ENCODE assay signal across 9 mouse cellular contexts in genomic region chr1:176997254-176997653, GRCm38 (mm10).
DNase-seq lines count a peak whose midpoint lies in the region; ATAC-seq and TF ChIP-seq lines count a peak whose summit lies in the region.
"Had no signal": no experiment of that assay in that cellular context is flagged by ENCODE, and none has a peak within 500 bp of the region (broad histone marks: within the 10 kb centered on the region; RNA-seq: fewer than 3 reads in every experiment).

No protein-coding gene starts in this region.

- H3K4me1 ChIP-seq in heart, embryonic 11.5 days (ENCODE audit: control insufficient read depth, insufficient read depth, low read length), result peaks cover 32% of the 10 kb centered on the region
- peaks cover 11% of the 10 kb centered on the region for H3K4me1 ChIP-seq in heart, adult 2 months (ENCODE audit: control insufficient read depth, insufficient read depth, low read length)
- peaks cover 45% of the 10 kb centered on the region for H3K4me1 ChIP-seq in spleen, adult 2 months (ENCODE audit: control insufficient read depth, insufficient read depth, insufficient read length)
- H3K4me1 ChIP-seq in intestine, postnatal 0 days (replicated peaks; ENCODE audit: control insufficient read depth, insufficient read depth, low read length), result 0 out of 2 replicates have a peak, but pooled peaks cover 9% of the 10 kb centered on the region
- peaks cover 52% of the 10 kb centered on the region for H3K4me1 ChIP-seq in neural tube, embryonic 15.5 days

- no peak for TF ChIP-seq CTCF in heart, adult 2 months (IDR thresholded peaks at IDR 0.05)
- TF ChIP-seq CTCF in spleen, adult 2 months (IDR thresholded peaks at IDR 0.05; ENCODE audit: extremely low read depth, insufficient read depth, insufficient read length, insufficient replicate concordance), result no peak
- no peak for TF ChIP-seq CTCF in intestine, postnatal 0 days (IDR thresholded peaks at IDR 0.05; ENCODE audit: low read depth)

- TF ChIP-seq POLR2A in heart, adult 2 months (IDR thresholded peaks at IDR 0.05; ENCODE audit: insufficient read depth, low read depth, low read length), result no peak
- TF ChIP-seq POLR2A in spleen, adult 2 months (IDR thresholded peaks at IDR 0.05; ENCODE audit: low read depth, low read length), result no peak

- 49% methylated on average over 6 of the region's 6 CpGs for WGBS in heart, embryonic 11.5 days (ENCODE audit: insufficient replicate concordance)
- WGBS in heart, adult 2 months, result 77% methylated on average over 6 of the region's 6 CpGs
- WGBS in spleen, adult 2 months, result 83% methylated on average over 6 of the region's 6 CpGs
- WGBS in intestine, postnatal 0 days, result 66% methylated on average over 6 of the region's 6 CpGs
- 30% methylated on average over 6 of the region's 6 CpGs for WGBS in neural tube, embryonic 15.5 days

- H3K4me2 ChIP-seq in heart, embryonic 11.5 days, result peak overlapping the region; percentile 61
- H3K4me2 ChIP-seq in intestine, postnatal 0 days (replicated peaks; ENCODE audit: low read depth), result peak overlapping the region; percentile 64
- H3K4me2 ChIP-seq in neural tube, embryonic 15.5 days, result peak overlapping the region; percentile 28

- no peak for DNase-seq in heart, adult 2 months
- DNase-seq in spleen, adult 2 months (ENCODE audit: low read depth in 1 of 2, low spot score in 2 of 2), result no peak
- no peak for DNase-seq in spleen, adult 12 weeks (ENCODE audit: low spot score)
- DNase-seq in thymus, postnatal 4 days, result no peak
- no peak for DNase-seq in left cerebral cortex, adult 11 months (ENCODE audit: low spot score)
- DNase-seq: cerebellum, adult 11-12 months had no signal

- no peak overlapping the region for H3K9ac ChIP-seq in heart, embryonic 11.5 days (ENCODE audit: low read depth, low read length)
- no peak overlapping the region for H3K9ac ChIP-seq in heart, adult 2 months (ENCODE audit: low read depth, low read length)
- H3K9ac ChIP-seq in intestine, postnatal 0 days (ENCODE audit: low read depth, low read length), result 0 out of 2 replicates have a peak overlapping the region, but pooled peaks have one; percentile 31
- H3K9ac ChIP-seq in neural tube, embryonic 15.5 days (replicated peaks), result no peak overlapping the region

- H3K36me3 ChIP-seq in heart, embryonic 11.5 days (ENCODE audit: control insufficient read depth, insufficient read depth, low read length), result no peaks in the 10 kb centered on the region
- no peaks in the 10 kb centered on the region for H3K36me3 ChIP-seq in heart, adult 2 months (ENCODE audit: control insufficient read depth, insufficient read depth, low read length)
- no peaks in the 10 kb centered on the region for H3K36me3 ChIP-seq in spleen, adult 2 months (ENCODE audit: control insufficient read depth, insufficient read depth, low read length)
- H3K36me3 ChIP-seq in intestine, postnatal 0 days (ENCODE audit: control insufficient read depth, insufficient read depth), result no peaks in the 10 kb centered on the region
- no peaks in the 10 kb centered on the region for H3K36me3 ChIP-seq in neural tube, embryonic 15.5 days

- intact Hi-C loops in heart, adult 2 months (cut with DNase I), result no loop called here

- ATAC-seq in heart, embryonic 11.5 days (replicated peaks; ENCODE audit: insufficient number of reproducible peaks, low FRiP score, low TSS enrichment), result no peak
- ATAC-seq in intestine, postnatal 0 days, result no peak
- no peak for ATAC-seq in neural tube, embryonic 15.5 days (ENCODE audit: low FRiP score)

- no peaks in the 10 kb centered on the region for H3K9me3 ChIP-seq in heart, embryonic 11.5 days (replicated peaks; ENCODE audit: control insufficient read depth, low read length)
- no peaks in the 10 kb centered on the region for H3K9me3 ChIP-seq in intestine, postnatal 0 days (ENCODE audit: control insufficient read depth)
- no peaks in the 10 kb centered on the region for H3K9me3 ChIP-seq in neural tube, embryonic 15.5 days (replicated peaks)

- no peak for TF ChIP-seq EP300 in heart, adult 2 months (IDR thresholded peaks at IDR 0.05; ENCODE audit: insufficient read depth, low read depth, low read length)

- no peaks in the 10 kb centered on the region for H3K27me3 ChIP-seq in heart, embryonic 11.5 days (ENCODE audit: control insufficient read depth, insufficient read depth, low read length)
- no peaks in the 10 kb centered on the region for H3K27me3 ChIP-seq in heart, adult 2 months (ENCODE audit: control insufficient read depth, insufficient read depth, low read length)
- H3K27me3 ChIP-seq in spleen, adult 2 months (ENCODE audit: control insufficient read depth, insufficient read depth, low read length), result no peaks in the 10 kb centered on the region
- H3K27me3 ChIP-seq in intestine, postnatal 0 days (replicated peaks; ENCODE audit: control insufficient read depth, insufficient read depth, low read length), result no peaks in the 10 kb centered on the region
- H3K27me3 ChIP-seq in neural tube, embryonic 15.5 days (replicated peaks), result peaks cover 4% of the 10 kb centered on the region; the same call in 1 of the 2 replicates

- no peak overlapping the region for H3K4me3 ChIP-seq in heart, embryonic 11.5 days (ENCODE audit: low read depth, low read length)
- no peak overlapping the region for H3K4me3 ChIP-seq in heart, adult 2 months
- H3K4me3 ChIP-seq in spleen, adult 2 months (ENCODE audit: extremely low read depth, insufficient read depth, insufficient read length), result no peak overlapping the region
- peak overlapping the region; percentile 37 for H3K4me3 ChIP-seq in intestine, postnatal 0 days (ENCODE audit: low read depth, low read length)
- no peak overlapping the region for H3K4me3 ChIP-seq in neural tube, embryonic 15.5 days (replicated peaks)

- H3K27ac ChIP-seq in heart, embryonic 11.5 days (ENCODE audit: low read depth, low read length), result 0 out of 2 replicates have a peak overlapping the region, but pooled peaks have one; percentile 54
- H3K27ac ChIP-seq in heart, adult 2 months, result no peak overlapping the region
- peak overlapping the region; percentile 84 for H3K27ac ChIP-seq in spleen, adult 2 months (ENCODE audit: insufficient read depth, low read length)
- peak overlapping the region; percentile 72 for H3K27ac ChIP-seq in intestine, postnatal 0 days (ENCODE audit: low read depth, low read length)
- H3K27ac ChIP-seq in neural tube, embryonic 15.5 days (replicated peaks), result no peak overlapping the region

- H3K79me2 ChIP-seq in heart, adult 2 months (replicated peaks; ENCODE audit: control insufficient read depth, insufficient read depth, low read length), result no peaks in the 10 kb centered on the region

Comparison
In these comparisons a context has a peak if more than half of its experiments do, and no peak if none do; other contexts are left out.
1. H3K27ac ChIP-seq: peak in heart, embryonic 11.5 days (single experiment), spleen, adult 2 months (single experiment) and intestine, postnatal 0 days (single experiment); none in heart, adult 2 months (single experiment) and neural tube, embryonic 15.5 days (single experiment).
2. Peak in every context shown above with its lines, with median percentiles within 50 percentile points of each other: H3K4me2 ChIP-seq.